Comparison of ENCODE assay signal across 11 mouse cellular contexts in genomic region chr4:105305931-105306330, GRCm38 (mm10).
DNase-seq lines count a peak whose midpoint lies in the region; ATAC-seq lines count a peak whose summit lies in the region.
"Had no signal": no experiment of that assay in that cellular context is flagged by ENCODE, and none has a peak within 500 bp of the region (broad histone marks: within the 10 kb centered on the region; RNA-seq: fewer than 3 reads in every experiment).

No protein-coding gene starts in this region.

- H3K4me2 ChIP-seq in limb, embryonic 11.5 days (ENCODE audit: low read depth, severe bottlenecking): no peak overlapping the region
- no peak overlapping the region for H3K4me2 ChIP-seq in hindbrain, embryonic 13.5 days
- H3K4me2 ChIP-seq: embryonic facial prominence, embryonic 13.5 days had no signal

- H3K9me3 ChIP-seq in limb, embryonic 11.5 days (ENCODE audit: control insufficient read depth, low read length): no peaks in the 10 kb centered on the region
- H3K9me3 ChIP-seq in limb, embryonic 10.5 days (replicated peaks): no peaks in the 10 kb centered on the region
- H3K9me3 ChIP-seq in hindbrain, embryonic 13.5 days: no peaks in the 10 kb centered on the region; the same call in 1 of the 2 replicates
- H3K9me3 ChIP-seq: embryonic facial prominence, embryonic 13.5 days had no signal

- DNase-seq in limb, embryonic 11.5 days (ENCODE audit: low spot score): no peak
- DNase-seq in limb, embryonic 10.5 days (ENCODE audit: low spot score): no peak
- peak; percentile 62 to 82 for DNase-seq in kidney, adult 8-10 months
- DNase-seq in lung, postnatal 25 days (ENCODE audit: low spot score): peak; percentile 71
- no peak for DNase-seq in yolk sac, embryonic 10.5 days (ENCODE audit: low spot score)
- DNase-seq: right cerebral cortex, adult 18-20 months had no signal

- H3K4me1 ChIP-seq in limb, embryonic 11.5 days (ENCODE audit: control insufficient read depth, insufficient read depth, low read length): no peaks in the 10 kb centered on the region
- H3K4me1 ChIP-seq in limb, embryonic 10.5 days: peaks cover 14% of the 10 kb centered on the region
- peaks cover 15% of the 10 kb centered on the region; the same call in 1 of the 2 replicates for H3K4me1 ChIP-seq in brown adipose tissue, adult 24 weeks (ENCODE audit: control insufficient read depth, insufficient read depth, insufficient read length, low read length)
- no peaks in the 10 kb centered on the region for H3K4me1 ChIP-seq in hindbrain, embryonic 13.5 days (replicated peaks)
- H3K4me1 ChIP-seq: embryonic facial prominence, embryonic 13.5 days had no signal

- 72% methylated on average over 6 of the region's 6 CpGs for WGBS in limb, embryonic 11.5 days
- WGBS in limb, embryonic 10.5 days: 76% methylated on average over 6 of the region's 6 CpGs
- 84% methylated on average over 6 of the region's 6 CpGs for WGBS in hindbrain, embryonic 13.5 days

- H3K27me3 ChIP-seq in limb, embryonic 11.5 days (ENCODE audit: control insufficient read depth, insufficient read depth, low read length): no peaks in the 10 kb centered on the region
- no peaks in the 10 kb centered on the region for H3K27me3 ChIP-seq in limb, embryonic 10.5 days (ENCODE audit: low read depth, poor library complexity, severe bottlenecking)
- H3K27me3 ChIP-seq in hindbrain, embryonic 13.5 days: no peaks in the 10 kb centered on the region
- H3K27me3 ChIP-seq: embryonic facial prominence, embryonic 13.5 days had no signal

- no peak overlapping the region for H3K4me3 ChIP-seq in limb, embryonic 11.5 days (ENCODE audit: low read depth, low read length)
- H3K4me3 ChIP-seq in limb, embryonic 10.5 days: no peak overlapping the region
- no peak overlapping the region for H3K4me3 ChIP-seq in brown adipose tissue, adult 24 weeks (ENCODE audit: insufficient read depth, low read depth, low read length)
- H3K4me3 ChIP-seq in hindbrain, embryonic 13.5 days: no peak overlapping the region
- H3K4me3 ChIP-seq: embryonic facial prominence, embryonic 13.5 days; left cerebral cortex, adult 2 months had no signal

- H3K27ac ChIP-seq in limb, embryonic 11.5 days (replicated peaks; ENCODE audit: low read depth, low read length): peak overlapping the region; percentile 21; the same call in 1 of the 2 replicates
- H3K27ac ChIP-seq in limb, embryonic 10.5 days: no peak overlapping the region
- peak overlapping the region; percentile 76 for H3K27ac ChIP-seq in brown adipose tissue, adult 24 weeks (replicated peaks; ENCODE audit: low read depth, low read length)
- H3K27ac ChIP-seq in hindbrain, embryonic 13.5 days: no peak overlapping the region
- H3K27ac ChIP-seq: embryonic facial prominence, embryonic 13.5 days; left cerebral cortex, adult 2 months had no signal

- H3K36me3 ChIP-seq in limb, embryonic 11.5 days (ENCODE audit: control insufficient read depth, insufficient read depth, low read length): no peaks in the 10 kb centered on the region
- H3K36me3 ChIP-seq in limb, embryonic 10.5 days: no peaks in the 10 kb centered on the region
- H3K36me3 ChIP-seq in hindbrain, embryonic 13.5 days: no peaks in the 10 kb centered on the region
- H3K36me3 ChIP-seq: embryonic facial prominence, embryonic 13.5 days had no signal

- ATAC-seq in limb, embryonic 11.5 days (ENCODE audit: insufficient number of reproducible peaks, low FRiP score, low TSS enrichment, low read depth): no peak
- no peak for ATAC-seq in frontal cortex, adult (ENCODE audit: low TSS enrichment)
- no peak for ATAC-seq in hindbrain, embryonic 13.5 days (ENCODE audit: low FRiP score)

- H3K9ac ChIP-seq in limb, embryonic 11.5 days (ENCODE audit: low read length): no peak overlapping the region
- no peak overlapping the region for H3K9ac ChIP-seq in hindbrain, embryonic 13.5 days
- H3K9ac ChIP-seq: embryonic facial prominence, embryonic 13.5 days had no signal

Comparison
In these comparisons a context has a peak if more than half of its experiments do, and no peak if none do; other contexts are left out.
1. H3K27ac ChIP-seq: peak in limb, embryonic 11.5 days (single experiment) and brown adipose tissue, adult 24 weeks (single experiment); none in limb, embryonic 10.5 days (single experiment) and hindbrain, embryonic 13.5 days (single experiment).
2. DNase-seq: peak in kidney, adult 8-10 months (2 of 2) and lung, postnatal 25 days (single experiment); none in limb, embryonic 11.5 days (single experiment), limb, embryonic 10.5 days (single experiment) and yolk sac, embryonic 10.5 days (single experiment).